Mouse (Mus musculus) forebrain, postnatal 0 days (tissue): ENCODE measurements around the gene Daam1. TPM values are rescaled to one million over a fixed set of nuclear protein-coding genes. Genes with fewer than 3 reads are reported as not detected.
A peak's percentile ranks its signal among the peaks of the same experiment; 100 is the strongest.

Experiments used
- ATAC-seq: fragments of 200-750 bp; cut with Nextera tagmentation; 2 replicates; pipeline ENCODE4 v1.8.0; 2017; ENCODE audit warnings: mild to moderate bottlenecking, moderate library complexity
- DNase-seq: peaks from one replicate; pipeline ENCODE4 v3.0.0-alpha.2; 2015
- H3K27ac ChIP-seq: fragments of 300-500 bp; sonication (generic); 2 replicates; pipeline ENCODE4 v1.5.1; 2014; ENCODE audit warnings: low read depth, mild to moderate bottlenecking, antibody characterized with exemption, low read length, moderate library complexity, mixed read lengths
- H3K27me3 ChIP-seq: fragments of 300-500 bp; sonication (generic); 2 replicates; pipeline ENCODE4 v1.6.1; 2014; ENCODE audit warnings: mild to moderate bottlenecking, low read length, mixed read lengths; ENCODE audit not compliant: insufficient read depth
- H3K36me3 ChIP-seq: fragments of 300-500 bp; sonication (generic); 2 replicates; pipeline ENCODE4 v1.6.1; 2014; ENCODE audit warnings: mild to moderate bottlenecking, moderate library complexity; ENCODE audit not compliant: insufficient read depth
- H3K4me1 ChIP-seq: fragments of 300-500 bp; sonication (generic); 2 replicates; pipeline ENCODE4 v1.6.1; 2014; ENCODE audit warnings: antibody characterized with exemption; ENCODE audit not compliant: insufficient read depth
- H3K4me2 ChIP-seq: fragments of 300-500 bp; sonication (generic); 2 replicates; pipeline ENCODE4 v1.6.1; 2014; ENCODE audit warnings: low read depth, mild to moderate bottlenecking, moderate library complexity
- H3K4me3 ChIP-seq: fragments of 300-500 bp; sonication (generic); 2 replicates; pipeline ENCODE4 v1.5.1; 2014; ENCODE audit warnings: low read depth, low read length, mixed read lengths
- H3K9ac ChIP-seq: fragments of 300-500 bp; sonication (generic); 2 replicates; pipeline ENCODE4 v1.6.1; 2014; ENCODE audit warnings: mild to moderate bottlenecking
- H3K9me3 ChIP-seq: fragments of 300-500 bp; sonication (generic); 2 replicates; pipeline ENCODE4 v1.6.1; 2016; ENCODE audit warnings: low read length
- CTCF ChIP-seq: sonication (generic); IDR thresholded peaks from 2 replicates; pipeline ENCODE4 v1.5.1; 2016; ENCODE audit warnings: antibody characterized with exemption, control low read depth, low read depth
- WGBS: fragments of 180-500 bp; shearing (Covaris S2); extraction: QIAGEN DNeasy Blood & Tissue Kit; methylation state at CpG from one replicate; pipeline ENCODE4 v1.1.7; 2014; 5-methylcytosine and 5-hydroxymethylcytosine counted together
- polyA plus RNA-seq: library from polyadenylated mRNA; unstranded; fragments of >200 nt; fragmentation: Nextera tagmentation; extraction: Ambion mirVana; gene quantifications from 2 replicates; pipeline ENCODE4 v1.2.1, GENCODE M21; 2015
- total RNA-seq: library from RNA; depleted of rRNA; stranded (reverse); fragments of >200 nt; gene quantifications from 2 replicates; pipeline ENCODE4 v1.2.3, GENCODE M21; 2014

Daam1 gene
- total and polyA plus RNA-seq, 2 experiments from 2014 or later = 25.2 to 93.6 TPM

DNA sequence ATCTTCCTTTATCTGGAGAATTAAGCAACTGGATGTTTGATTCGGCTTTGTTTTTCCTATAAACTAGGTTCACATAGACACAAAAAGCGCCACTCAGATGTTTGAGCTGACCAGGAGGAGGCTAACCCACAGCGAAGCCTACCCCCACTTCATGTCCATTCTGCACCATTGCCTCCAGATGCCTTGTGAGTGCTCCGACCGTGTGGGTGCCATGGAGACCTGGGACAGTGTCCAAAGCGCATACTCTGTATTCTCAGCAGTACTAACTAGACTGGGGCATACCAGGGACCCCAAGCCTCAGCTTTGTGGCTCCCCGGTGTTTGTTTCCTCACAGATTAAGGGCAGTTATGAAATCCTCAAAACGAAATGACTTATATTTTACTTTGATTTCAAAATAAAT lies 115.6 kb downstream of the Daam1 start:
- H3K4me1 ChIP-seq = no peaks in the 10 kb centered on the region
- ATAC-seq = peak; percentile 85
- no peak overlapping the region for H3K4me2 ChIP-seq
- peaks cover 65% of the 10 kb centered on the region for H3K36me3 ChIP-seq
- H3K27ac ChIP-seq = no peak overlapping the region
- no peak overlapping the region for H3K4me3 ChIP-seq
- no peaks in the 10 kb centered on the region for H3K9me3 ChIP-seq
- peak; percentile 46 for DNase-seq
- H3K9ac ChIP-seq = no peak overlapping the region
- 52% methylated on average over 8 of the region's 8 CpGs for WGBS
- TF ChIP-seq CTCF = no peak
- no peaks in the 10 kb centered on the region for H3K27me3 ChIP-seq

DNA sequence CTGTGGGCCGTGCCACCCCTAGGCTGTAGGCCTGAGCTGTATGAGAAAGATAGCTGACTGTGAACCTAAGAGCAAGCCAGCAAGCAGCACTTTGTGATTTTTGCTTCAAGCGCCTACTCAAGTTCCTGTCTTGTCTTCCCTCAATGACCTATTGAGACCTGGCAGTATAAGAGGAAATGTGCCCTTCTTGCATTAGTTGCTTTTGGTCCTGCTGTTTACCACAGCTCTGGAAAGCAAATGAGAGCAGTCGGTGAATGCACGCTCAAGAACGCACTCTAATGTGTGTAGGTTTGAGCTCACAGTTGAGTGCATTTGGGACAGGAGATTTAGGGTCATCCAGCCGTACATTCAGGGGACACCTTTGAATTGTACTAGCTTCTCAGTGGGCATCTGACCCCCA lies 118.1 kb downstream of the Daam1 start:
- Histone ChIP-seq H3K4me3 (no peak overlapping the region), H3K4me2 (no peak overlapping the region)

GRCm38 (mm10) chr12:71949606-71950005 lies 118.7 kb downstream of the Daam1 start:
- peaks cover 67% of the 10 kb centered on the region for H3K36me3 ChIP-seq

More for the DNA sequence above, 118.1 kb downstream of the Daam1 start:
- Histone ChIP-seq H3K4me1 (peaks cover 7% of the 10 kb centered on the region), H3K9ac (no peak overlapping the region), H3K9me3 (no peaks in the 10 kb centered on the region), H3K27ac (no peak overlapping the region), H3K36me3 (peaks cover 74% of the 10 kb centered on the region), H3K27me3 (no peaks in the 10 kb centered on the region)
- ATAC-seq (no peak), DNase-seq (no peak)
- TF ChIP-seq CTCF = no peak
- WGBS = 96% methylated on average over 6 of the region's 6 CpGs

DNA sequence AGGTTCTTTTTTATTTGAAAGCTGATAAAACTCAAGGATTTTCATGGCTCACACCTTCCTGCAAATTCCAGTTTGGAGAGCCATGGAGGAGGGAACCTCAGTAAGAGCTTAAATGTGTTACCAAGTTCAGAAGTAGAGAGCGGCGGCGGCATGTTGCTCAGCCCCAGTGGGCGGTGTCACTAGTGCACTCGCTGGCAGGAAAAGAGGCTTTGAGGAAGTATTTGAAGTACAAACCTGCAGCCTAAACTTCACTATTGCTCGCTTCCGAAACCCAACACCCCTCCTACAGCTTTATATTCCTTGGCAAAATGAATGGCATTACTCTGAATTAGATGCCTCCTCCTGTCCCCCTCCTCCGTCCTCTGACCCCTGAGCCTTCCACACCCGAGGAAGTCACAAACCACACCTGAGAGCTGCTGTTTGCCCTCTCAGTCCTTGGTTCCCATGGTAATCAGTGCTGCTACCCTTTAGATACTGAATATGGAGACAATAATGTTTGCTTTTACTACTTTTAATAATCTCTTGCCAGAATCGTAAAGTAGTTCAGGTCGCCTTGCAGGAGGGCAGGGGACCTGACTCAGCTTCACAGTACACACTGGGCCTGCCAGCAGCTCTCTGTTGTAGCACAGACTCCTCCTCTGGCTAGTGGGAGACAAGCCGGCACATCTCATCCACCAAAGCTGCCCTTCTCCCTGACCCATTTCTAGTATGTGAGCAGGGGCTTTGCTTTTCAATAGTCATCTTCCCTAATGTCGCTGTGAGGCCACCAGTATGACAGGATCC lies 119.4 kb downstream of the Daam1 start:
- TF ChIP-seq CTCF = no peak
- Histone ChIP-seq H3K4me3 (no peak overlapping the region), H3K36me3 (peaks cover 62% of the 10 kb centered on the region), H3K4me1 (peaks cover 15% of the 10 kb centered on the region), H3K27me3 (no peaks in the 10 kb centered on the region), H3K4me2 (no peak overlapping the region), H3K27ac (no peak overlapping the region), H3K9me3 (no peaks in the 10 kb centered on the region), H3K9ac (no peak overlapping the region)
- DNase-seq (no peak), ATAC-seq (no peak)
- 88% methylated on average over 13 of the region's 13 CpGs for WGBS

More at GRCm38 (mm10) chr12:71949606-71950005, 118.7 kb downstream of the Daam1 start:
- ATAC-seq (no peak), DNase-seq (no peak)
- WGBS = 96% methylated on average over 6 of the region's 6 CpGs
- no peak for TF ChIP-seq CTCF
- no peaks in the 10 kb centered on the region for H3K9me3 ChIP-seq
- no peak overlapping the region for H3K27ac ChIP-seq
- H3K4me3 ChIP-seq = no peak overlapping the region
- H3K4me1 ChIP-seq = peaks cover 13% of the 10 kb centered on the region
- no peaks in the 10 kb centered on the region for H3K27me3 ChIP-seq
- no peak overlapping the region for H3K9ac ChIP-seq
- H3K4me2 ChIP-seq = no peak overlapping the region

DNA sequence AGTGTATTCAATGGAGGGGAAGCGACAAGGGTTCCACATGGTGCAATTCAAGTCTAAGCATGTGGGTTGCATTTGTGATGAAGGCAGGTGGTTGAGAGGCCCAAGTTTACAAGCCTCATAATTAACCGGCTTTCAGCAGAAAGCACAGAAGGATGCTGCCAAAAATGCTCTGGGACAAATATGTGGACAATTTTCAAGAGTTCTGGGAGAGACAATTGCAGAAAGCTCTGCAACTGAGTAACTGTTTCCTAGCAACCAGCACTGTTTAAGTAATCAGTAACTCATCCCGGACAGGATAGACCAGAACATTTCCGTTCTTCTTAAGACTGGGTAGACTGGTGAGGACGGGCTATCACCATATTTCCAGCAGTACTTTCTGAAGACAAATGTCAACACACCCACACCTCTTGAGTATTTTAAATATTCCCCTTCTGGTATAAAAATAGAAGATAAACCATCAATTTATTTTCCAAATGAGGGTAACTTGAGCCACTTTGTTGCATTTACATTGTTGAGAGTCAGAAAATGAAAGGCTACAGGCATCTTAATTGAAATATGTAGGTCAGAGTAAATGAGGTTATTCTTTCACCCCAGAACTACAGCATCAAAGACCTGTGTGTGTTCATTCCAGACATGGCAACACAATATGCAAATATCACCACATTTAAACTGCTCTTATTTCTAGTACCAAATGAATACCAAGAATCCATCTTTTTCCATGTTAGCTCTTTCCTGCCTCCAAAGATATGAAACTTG lies 123.5 kb downstream of the Daam1 start:
- 24% methylated on average over 5 of the region's 5 CpGs for WGBS
- ATAC-seq (peak; percentile 69), DNase-seq (peak; percentile 73)
- Histone ChIP-seq H3K27ac (peak overlapping the region; percentile 74), H3K4me2 (no peak overlapping the region), H3K27me3 (no peaks in the 10 kb centered on the region), H3K9me3 (no peaks in the 10 kb centered on the region), H3K4me1 (peaks cover 22% of the 10 kb centered on the region), H3K36me3 (peaks cover 36% of the 10 kb centered on the region), H3K9ac (no peak overlapping the region), H3K4me3 (no peak overlapping the region)
- TF ChIP-seq CTCF = no peak

DNA sequence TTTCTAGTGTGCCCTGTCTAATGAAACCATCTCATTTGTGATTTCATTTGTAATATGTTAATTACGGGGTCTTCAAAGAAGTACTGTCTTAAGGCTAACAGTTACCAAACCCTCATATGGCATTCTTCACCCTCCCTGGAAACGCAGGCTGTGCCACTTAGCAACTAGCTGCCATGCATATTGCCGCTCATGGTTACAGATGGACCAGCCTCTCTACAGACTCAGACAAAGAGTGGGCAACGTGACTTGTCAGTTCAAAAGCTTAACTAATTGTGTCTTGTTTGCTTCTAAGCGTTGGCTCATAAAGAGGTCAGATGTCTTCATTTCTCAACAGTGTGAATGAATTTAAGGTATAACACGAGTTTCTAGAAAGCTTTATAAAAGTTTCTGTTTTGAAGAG lies 126.1 kb downstream of the Daam1 start:
- Histone ChIP-seq H3K9ac (no peak overlapping the region), H3K27me3 (no peaks in the 10 kb centered on the region), H3K9me3 (no peaks in the 10 kb centered on the region), H3K4me2 (no peak overlapping the region), H3K27ac (peak overlapping the region; percentile 54), H3K4me3 (no peak overlapping the region), H3K36me3 (peaks cover 24% of the 10 kb centered on the region), H3K4me1 (peaks cover 22% of the 10 kb centered on the region)
- TF ChIP-seq CTCF = no peak
- ATAC-seq (peak; percentile 80), DNase-seq (peak; percentile 60)
- 26% methylated on average over 6 of the region's 6 CpGs for WGBS

- Histone ChIP-seq H3K4me2 (no peak overlapping the region), H3K27me3 (no peaks in the 10 kb centered on the region), H3K9me3 (no peaks in the 10 kb centered on the region), H3K4me1 (peaks cover 22% of the 10 kb centered on the region), H3K27ac (peak overlapping the region; percentile 54; the same call in 1 of the 2 replicates), H3K36me3 (peaks cover 22% of the 10 kb centered on the region), H3K4me3 (no peak overlapping the region), H3K9ac (no peak overlapping the region)
- 37% methylated on average over 5 of the region's 5 CpGs for WGBS
- no peak for TF ChIP-seq CTCF
- peak; percentile 44 for DNase-seq
- ATAC-seq = peak; percentile 38; the same call in 1 of the 2 replicates
Measured at GRCm38 (mm10) chr12:71957496-71957895, 126.6 kb downstream of the Daam1 start.
